Comparison of ENCODE assay signal across 10 mouse cellular contexts in genomic region chr19:46622659-46623193, GRCm38 (mm10). TPM values are rescaled to one million over a fixed set of nuclear protein-coding genes. Genes with fewer than 3 reads are reported as not detected.
A peak's percentile ranks its signal among the peaks of the same experiment; 100 is the strongest.
DNase-seq lines count a peak whose midpoint lies in the region; ATAC-seq and TF ChIP-seq lines count a peak whose summit lies in the region.
"Had no signal": no experiment of that assay in that cellular context is flagged by ENCODE, and none has a peak within 500 bp of the region (broad histone marks: within the 10 kb centered on the region; RNA-seq: fewer than 3 reads in every experiment).

No protein-coding gene starts in this region.

- peak overlapping the region; percentile 95 for H3K27ac ChIP-seq in heart, adult 2 months
- H3K27ac ChIP-seq in hindbrain, embryonic 12.5 days, result peak overlapping the region; percentile 58
- H3K27ac ChIP-seq in midbrain, embryonic 10.5 days (replicated peaks), result peak overlapping the region; percentile 86

- TF ChIP-seq CTCF in heart, adult 2 months (IDR thresholded peaks at IDR 0.05), result no peak
- no peak for TF ChIP-seq CTCF in Patski (IDR thresholded peaks at IDR 0.05)

- H3K79me2 ChIP-seq in heart, adult 2 months (replicated peaks; ENCODE audit: control insufficient read depth, insufficient read depth, low read length), result peaks cover 1% of the 10 kb centered on the region; the same call in 1 of the 2 replicates

- TF ChIP-seq POLR2A in heart, adult 2 months (IDR thresholded peaks at IDR 0.05; ENCODE audit: insufficient read depth, low read depth, low read length), result no peak

- POLR2A ChIA-PET in Patski (lab: Charles Lee), result interaction anchor here (0.6 kb wide), 1 partner anchor 21 kb away, joined by 3 read pairs; no protein-coding TSS in a partner anchor

- H3K27me3 ChIP-seq in heart, adult 2 months (ENCODE audit: control insufficient read depth, insufficient read depth, low read length), result no peaks in the 10 kb centered on the region
- no peaks in the 10 kb centered on the region for H3K27me3 ChIP-seq in Patski
- no peaks in the 10 kb centered on the region for H3K27me3 ChIP-seq in hindbrain, embryonic 12.5 days
- H3K27me3 ChIP-seq in midbrain, embryonic 10.5 days (ENCODE audit: low read depth, poor library complexity, severe bottlenecking), result no peaks in the 10 kb centered on the region

- H3K36me3 ChIP-seq in heart, adult 2 months (ENCODE audit: control insufficient read depth, insufficient read depth, low read length), result peaks cover 7% of the 10 kb centered on the region
- peaks cover 6% of the 10 kb centered on the region; the same call in 1 of the 2 replicates for H3K36me3 ChIP-seq in hindbrain, embryonic 12.5 days
- peaks cover 21% of the 10 kb centered on the region for H3K36me3 ChIP-seq in midbrain, embryonic 10.5 days

- H3K9ac ChIP-seq in heart, adult 2 months (ENCODE audit: low read depth, low read length), result peak overlapping the region; percentile 51
- peak overlapping the region; percentile 43; the same call in 1 of the 2 replicates for H3K9ac ChIP-seq in hindbrain, embryonic 12.5 days

- no peak for TF ChIP-seq EP300 in heart, adult 2 months (IDR thresholded peaks at IDR 0.05; ENCODE audit: insufficient read depth, low read depth, low read length)

- peak overlapping the region; percentile 65 for H3K4me3 ChIP-seq in heart, adult 2 months
- H3K4me3 ChIP-seq in hindbrain, embryonic 12.5 days, result peak overlapping the region; percentile 18
- H3K4me3 ChIP-seq in midbrain, embryonic 10.5 days, result peak overlapping the region; percentile 49

- ATAC-seq in Patski, result peak; percentile 23
- ATAC-seq in hindbrain, embryonic 12.5 days (ENCODE audit: low FRiP score), result no peak; the same call in 1 of the 2 replicates
- no peak for ATAC-seq in inflammation-experienced regulatory T-cells, adult 6 months

- 17% methylated on average over 12 of the region's 12 CpGs for WGBS in heart, adult 2 months
- WGBS in hindbrain, embryonic 12.5 days, result 34% methylated on average over 12 of the region's 12 CpGs
- WGBS in midbrain, embryonic 10.5 days, result 35% methylated on average over 12 of the region's 12 CpGs

- CTCF ChIA-PET in Patski (lab: Charles Lee), result no interaction called here

- intact Hi-C loops in heart, adult 2 months (cut with DNase I), result loop anchor here (1.0 kb wide), 1 partner anchor 23 kb away; no protein-coding TSS in a partner anchor
- intact Hi-C loops in heart, postnatal 25 days (cut with DNase I), result no loop called here
- intact Hi-C loops in left cerebral cortex, postnatal 25 days (cut with DNase I), result no loop called here

- H3K4me2 ChIP-seq in hindbrain, embryonic 12.5 days (replicated peaks), result peak overlapping the region; percentile 51

- H3K4me1 ChIP-seq in heart, adult 2 months (ENCODE audit: control insufficient read depth, insufficient read depth, low read length), result peaks cover 46% of the 10 kb centered on the region
- peaks cover 77% of the 10 kb centered on the region for H3K4me1 ChIP-seq in hindbrain, embryonic 12.5 days
- H3K4me1 ChIP-seq in midbrain, embryonic 10.5 days, result peaks cover 89% of the 10 kb centered on the region

- H3K9me3 ChIP-seq in hindbrain, embryonic 12.5 days (replicated peaks), result no peaks in the 10 kb centered on the region
- no peaks in the 10 kb centered on the region for H3K9me3 ChIP-seq in midbrain, embryonic 10.5 days (replicated peaks)

- in situ Hi-C loops in Patski (cut with MboI; ENCODE audit: low pct_unique_long_range_greater_than_20kb), result no loop called here

- DNase-seq in heart, adult 2 months, result no peak
- no peak for DNase-seq in heart, postnatal 25 days (ENCODE audit: low spot score)
- no peak for DNase-seq in Patski (ENCODE audit: low read depth, low spot score)
- DNase-seq in midbrain, embryonic 10.5 days (ENCODE audit: low spot score), result no peak
- no peak for DNase-seq in right cerebral cortex, postnatal 36 days (ENCODE audit: low spot score in 2 of 2)
- no peak for DNase-seq in left cerebral cortex, postnatal 25 days (ENCODE audit: low spot score in 2 of 2)
- DNase-seq: adrenal gland, adult 2 months had no signal

RNA-seq across cellular contexts. Expression of gene Wbp1l, which starts 23.8 kb away (rescaled TPM):
- 10 to 100 TPM; 53.5 to 54.2 TPM for total RNA-seq in heart, adult 2 months (2021)
- polyA plus RNA-seq in heart, adult 2 months (2012; rRNA removed), result 39.2 and 46.2 TPM in 2 replicates
- 10 to 100 TPM; 48.5 to 54.4 TPM for total RNA-seq in heart, postnatal 25 days (2021)
- 73.3 TPM for polyA plus RNA-seq in Patski (2021)
- polyA plus RNA-seq in hindbrain, embryonic 12.5 days (2016; fragmentation: Nextera tagmentation; extraction: Ambion mirVana), result 54.6 and 56.4 TPM in 2 replicates
- polyA plus RNA-seq in midbrain, embryonic 10.5 days (2016; fragmentation: Nextera tagmentation; extraction: Ambion mirVana), result 45.7 and 51.8 TPM in 2 replicates
- polyA plus RNA-seq in inflammation-experienced regulatory T-cells, adult 6 months (2017; shearing (Covaris generic)), result 10 to 100 TPM; 16.4 to 19.4 (median 16.5) TPM
- 10 to 100 TPM; 34.2 to 40.8 TPM for total RNA-seq in left cerebral cortex, postnatal 25 days (2021)

RNA-seq across cellular contexts. Expression of gene Sfxn2, which starts 49.6 kb away (rescaled TPM):
- total RNA-seq in heart, adult 2 months (2021), result 1 to 10 TPM; 2.4 to 3.6 TPM
- 2.3 and 2.7 TPM in 2 replicates for polyA plus RNA-seq in heart, adult 2 months (2012; rRNA removed)
- total RNA-seq in heart, postnatal 25 days (2021), result 1 to 10 TPM; 3.1 to 4.2 TPM
- polyA plus RNA-seq in Patski (2021), result 9.3 TPM
- polyA plus RNA-seq in hindbrain, embryonic 12.5 days (2016; fragmentation: Nextera tagmentation; extraction: Ambion mirVana), result 14.6 and 15.0 TPM in 2 replicates
- 17.0 and 18.1 TPM in 2 replicates for polyA plus RNA-seq in midbrain, embryonic 10.5 days (2016; fragmentation: Nextera tagmentation; extraction: Ambion mirVana)
- 1 to 10 TPM; 3.8 to 9.2 (median 8.7) TPM for polyA plus RNA-seq in inflammation-experienced regulatory T-cells, adult 6 months (2017; shearing (Covaris generic))
- total RNA-seq in left cerebral cortex, postnatal 25 days (2021), result 1 to 10 TPM; 3.7 to 4.8 TPM

RNA-seq across cellular contexts. Expression of gene Arl3, which starts 49.7 kb away (rescaled TPM):
- total RNA-seq in heart, adult 2 months (2021), result 10 to 100 TPM; 36.1 to 43.4 TPM
- polyA plus RNA-seq in heart, adult 2 months (2012; rRNA removed), result 38.3 and 57.0 TPM in 2 replicates
- total RNA-seq in heart, postnatal 25 days (2021), result 10 to 100 TPM; 33.2 to 37.0 TPM
- 187 TPM for polyA plus RNA-seq in Patski (2021)
- 190 and 196 TPM in 2 replicates for polyA plus RNA-seq in hindbrain, embryonic 12.5 days (2016; fragmentation: Nextera tagmentation; extraction: Ambion mirVana)
- polyA plus RNA-seq in midbrain, embryonic 10.5 days (2016; fragmentation: Nextera tagmentation; extraction: Ambion mirVana), result 207 and 216 TPM in 2 replicates
- 10 to 100 TPM; 25.9 to 27.1 (median 26.8) TPM for polyA plus RNA-seq in inflammation-experienced regulatory T-cells, adult 6 months (2017; shearing (Covaris generic))
- 100 to 1,000 TPM; 113 to 120 TPM for total RNA-seq in left cerebral cortex, postnatal 25 days (2021)

RNA-seq across cellular contexts. Expression of gene Cyp17a1, which starts 50.2 kb away (rescaled TPM):
- total RNA-seq in heart, adult 2 months (2021), result not detected
- 0.12 TPM in 1 of 2 replicates, not detected in the other for polyA plus RNA-seq in heart, adult 2 months (2012; rRNA removed)
- not detected for total RNA-seq in heart, postnatal 25 days (2021)
- not detected for polyA plus RNA-seq in Patski (2021)
- not detected in 2 replicates for polyA plus RNA-seq in hindbrain, embryonic 12.5 days (2016; fragmentation: Nextera tagmentation; extraction: Ambion mirVana)
- polyA plus RNA-seq in midbrain, embryonic 10.5 days (2016; fragmentation: Nextera tagmentation; extraction: Ambion mirVana), result not detected in 2 replicates
- polyA plus RNA-seq in inflammation-experienced regulatory T-cells, adult 6 months (2017; shearing (Covaris generic)), result under 1 TPM in 1 of 3 experiments, not detected in 2; 0.52 TPM
- total RNA-seq in left cerebral cortex, postnatal 25 days (2021), result not detected
- total RNA-seq: left cerebral cortex, postnatal 10 days had no signal
